Mouse (Mus musculus) fat pad, adult 2 months (tissue): ENCODE measurements around the gene Gm20888.
"Not testable (repeated sequence)": the region's sequence is repeated elsewhere in the genome, so short reads cannot be mapped to it uniquely, and the experiment has no call there.

Source experiments
- DNase-seq: peaks from one replicate; pipeline ENCODE4 v3.0.0-alpha.2; 2011; ENCODE audit warnings: low read depth, low spot score; ENCODE audit errors: extremely low read depth

Gm20888 gene

GRCm38 (mm10) chrY:70441582-70441981, at the start of gene Gm20888:
TSS of gene Gm20888 (plus strand) at chrY:70441882.
- not testable (repeated sequence) for DNase-seq
